Mouse (Mus musculus) hematopoietic multipotent progenitor cell, adult 10-12 weeks (in vitro differentiated cells): ENCODE results near the gene Ccn1. TPM values are rescaled to one million over a fixed set of nuclear protein-coding genes. Genes with fewer than 3 reads are reported as not detected.

Source experiments
- polyA plus RNA-seq: library from polyadenylated mRNA; stranded (reverse); fragments of >175 nt; gene quantifications from 2 replicates; pipeline ENCODE4 v1.2.3, GENCODE M21; 2012; ENCODE audit warnings: low replicate concordance

Ccn1 gene
- polyA plus RNA-seq = 0.21 TPM in 1 of 2 replicates, not detected in the other

GRCm38 (mm10) chr3:145649852-145650202 is at the start of gene Ccn1:
Ccn1 (minus strand) TSS chr3:145649981.

Other genes with a start within 250 kb of the Ccn1 start
- gene Znhit6, start 73.8 kb downstream of the Ccn1 start, polyA plus RNA-seq = 6.4 and 6.6 TPM in 2 replicates
- not detected in 2 replicates for gene Ddah1, start 108.7 kb upstream of the Ccn1 start, polyA plus RNA-seq